Mouse (Mus musculus): ENCODE results near the gene Nfyb. TPM values are rescaled to one million over a fixed set of nuclear protein-coding genes. Genes with fewer than 3 reads are reported as not detected.
A peak's percentile ranks its signal among the peaks of the same experiment; 100 is the strongest.

The Nfyb gene
- polyA plus RNA-seq, 1 experiment from 2014 or later = 42.5 TPM

- Histone ChIP-seq H3K27me3 (ENCODE audit: insufficient read depth, poor library complexity, severe bottlenecking) (no peaks in the 10 kb centered on the region), H3K4me3 (no peak overlapping the region), H3K9me3 (no peaks in the 10 kb centered on the region), H3K4me1 (replicated peaks) (peaks cover 18% of the 10 kb centered on the region), H3K27ac (no peak overlapping the region), H3K36me3 (no peaks in the 10 kb centered on the region)
- DNase-seq (ENCODE audit: low spot score) = no peak
- 53% methylated on average over 12 of the region's 12 CpGs for WGBS
These were observed 32.7 kb upstream of the Nfyb start for GRCm38 (mm10) chr10:82796471-82797118.

- H3K27ac ChIP-seq = no peak overlapping the region
- H3K36me3 ChIP-seq = no peaks in the 10 kb centered on the region
- 53% methylated on average over 8 of the region's 8 CpGs for WGBS
- H3K4me1 ChIP-seq (replicated peaks) = peaks cover 18% of the 10 kb centered on the region
- H3K9me3 ChIP-seq = no peaks in the 10 kb centered on the region
- no peak for DNase-seq (ENCODE audit: low spot score)
- H3K27me3 ChIP-seq (ENCODE audit: insufficient read depth, poor library complexity, severe bottlenecking) = no peaks in the 10 kb centered on the region
- no peak overlapping the region for H3K4me3 ChIP-seq
These were observed 31.8 kb upstream of the Nfyb start for GRCm38 (mm10) chr10:82795767-82796166.

DNA sequence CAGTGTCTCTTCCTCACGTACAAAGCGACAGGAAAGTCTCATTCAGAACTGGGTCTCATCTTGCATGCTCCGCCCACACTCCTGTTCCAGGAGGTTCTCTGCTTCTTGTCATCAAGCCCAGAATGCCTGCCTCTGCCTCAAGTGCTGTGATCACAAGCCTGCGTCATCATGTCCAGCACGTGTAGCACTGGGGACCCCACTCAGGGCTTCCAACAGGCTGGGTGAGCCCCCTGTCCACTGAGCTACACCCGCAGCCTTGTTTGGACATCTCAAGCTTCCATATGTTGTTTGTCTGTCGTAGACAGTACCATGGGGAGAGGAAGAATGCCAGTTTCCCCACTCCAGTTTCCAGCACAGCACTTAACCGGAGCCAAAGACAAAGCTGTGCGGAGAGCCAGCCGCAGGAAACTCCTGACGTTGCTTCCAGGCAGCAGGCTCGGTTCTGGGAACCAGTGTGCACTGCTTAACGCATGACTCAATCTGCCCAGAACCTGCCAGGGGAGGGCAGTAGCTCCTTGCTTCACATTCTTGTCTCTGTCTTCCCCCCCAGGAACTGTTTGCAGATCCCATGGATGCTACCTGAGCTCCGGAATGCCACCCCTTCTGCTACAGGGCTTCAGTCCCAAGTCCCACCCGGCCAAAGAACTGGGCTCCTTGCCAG, 31.3 kb upstream of the Nfyb start:
- WGBS = 44% methylated on average over 15 of the region's 15 CpGs
- Histone ChIP-seq H3K4me3 (no peak overlapping the region), H3K4me1 (replicated peaks) (peaks cover 18% of the 10 kb centered on the region), H3K27ac (no peak overlapping the region), H3K9me3 (no peaks in the 10 kb centered on the region), H3K27me3 (ENCODE audit: insufficient read depth, poor library complexity, severe bottlenecking) (no peaks in the 10 kb centered on the region), H3K36me3 (no peaks in the 10 kb centered on the region)
- DNase-seq (ENCODE audit: low spot score) = no peak

DNA sequence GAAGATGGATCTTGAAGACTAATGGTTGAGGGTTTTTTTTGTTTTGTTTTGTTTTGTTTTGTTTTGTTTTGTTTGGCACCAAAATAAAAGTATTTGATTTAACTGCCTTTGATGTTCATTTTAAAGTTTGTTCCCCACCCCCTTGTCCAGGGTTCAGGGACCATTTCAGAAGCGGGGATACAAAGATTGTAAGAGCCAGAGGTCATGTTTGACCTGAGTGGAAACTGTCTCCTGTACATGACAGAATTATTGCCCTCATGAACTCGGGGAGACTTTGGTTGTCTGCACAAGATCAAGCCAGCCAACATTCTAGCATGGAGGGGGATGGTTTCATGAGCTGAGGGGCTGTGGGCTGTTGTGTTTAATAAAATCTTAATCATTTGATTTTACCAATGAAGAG, 28.4 kb upstream of the Nfyb start:
- Histone ChIP-seq H3K9me3 (no peaks in the 10 kb centered on the region), H3K4me1 (replicated peaks) (peaks cover 18% of the 10 kb centered on the region), H3K4me3 (no peak overlapping the region), H3K27me3 (ENCODE audit: insufficient read depth, poor library complexity, severe bottlenecking) (no peaks in the 10 kb centered on the region), H3K36me3 (no peaks in the 10 kb centered on the region), H3K27ac (no peak overlapping the region)
- WGBS = 83% methylated on average over 2 of the region's 2 CpGs
- no peak for DNase-seq (ENCODE audit: low spot score)

GRCm38 (mm10) chr10:82791713-82792112, 27.8 kb upstream of the Nfyb start:
- H3K9me3 ChIP-seq = no peaks in the 10 kb centered on the region
- no peak overlapping the region for H3K27ac ChIP-seq
- H3K4me3 ChIP-seq = no peak overlapping the region
- H3K27me3 ChIP-seq (ENCODE audit: insufficient read depth, poor library complexity, severe bottlenecking) = no peaks in the 10 kb centered on the region
- DNase-seq (ENCODE audit: low spot score) = no peak
- H3K36me3 ChIP-seq = no peaks in the 10 kb centered on the region
- peaks cover 15% of the 10 kb centered on the region for H3K4me1 ChIP-seq (replicated peaks)
- WGBS = 92% methylated on average over 3 of the region's 3 CpGs

DNA sequence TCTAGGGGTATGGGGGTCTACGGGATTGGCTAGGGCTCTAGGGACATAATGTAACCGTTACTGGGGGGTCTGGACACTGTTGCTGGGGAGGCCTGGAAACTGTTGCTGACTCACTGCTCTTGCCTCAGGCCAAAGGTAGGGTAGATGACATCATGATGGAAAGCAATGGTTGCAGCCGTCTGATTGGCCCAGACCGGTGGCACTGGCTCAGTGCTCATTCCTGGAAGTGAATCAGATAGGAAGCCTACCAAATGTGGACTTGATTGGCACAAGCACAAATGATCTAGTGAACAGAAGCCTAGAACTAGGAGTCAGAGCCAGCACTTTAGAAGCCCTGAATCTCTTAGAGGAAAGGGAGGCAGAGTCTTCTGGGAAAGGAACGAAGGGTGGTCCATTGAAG, 26.6 kb upstream of the Nfyb start:
- WGBS = 90% methylated on average over 5 of the region's 5 CpGs
- H3K27ac ChIP-seq = no peak overlapping the region

GRCm38 (mm10) chr10:82789181-82789580, 25.2 kb upstream of the Nfyb start:
- Histone ChIP-seq H3K4me1 (replicated peaks) (no peaks in the 10 kb centered on the region), H3K36me3 (no peaks in the 10 kb centered on the region), H3K9me3 (no peaks in the 10 kb centered on the region), H3K27me3 (ENCODE audit: insufficient read depth, poor library complexity, severe bottlenecking) (no peaks in the 10 kb centered on the region), H3K27ac (no peak overlapping the region), H3K4me3 (no peak overlapping the region)
- no peak for DNase-seq (ENCODE audit: low spot score)

More for the DNA sequence above, 26.6 kb upstream of the Nfyb start:
- DNase-seq (ENCODE audit: low spot score) = no peak
- Histone ChIP-seq H3K9me3 (no peaks in the 10 kb centered on the region), H3K4me3 (no peak overlapping the region), H3K27me3 (ENCODE audit: insufficient read depth, poor library complexity, severe bottlenecking) (no peaks in the 10 kb centered on the region), H3K36me3 (no peaks in the 10 kb centered on the region), H3K4me1 (replicated peaks) (peaks cover 5% of the 10 kb centered on the region; the same call in 1 of the 2 replicates)

DNA sequence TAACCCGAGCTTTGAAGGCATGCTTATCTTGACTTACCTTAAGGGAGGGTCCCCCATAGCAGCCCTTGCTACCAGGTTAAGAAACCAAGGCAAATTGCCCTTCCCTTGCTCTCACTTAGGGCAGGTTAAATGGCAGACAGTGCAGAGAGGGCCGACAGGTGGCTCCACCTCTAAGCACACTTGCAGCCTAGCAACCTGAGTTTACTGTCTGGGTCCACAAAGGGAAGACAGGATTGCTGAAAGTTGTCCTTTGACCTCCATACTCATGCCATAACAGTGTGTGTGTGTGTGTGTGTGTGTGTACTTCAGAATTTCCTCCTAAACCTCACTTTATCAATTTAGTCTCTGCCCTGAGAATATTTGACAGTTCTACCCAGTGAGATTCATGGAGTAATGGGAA, 18.5 kb upstream of the Nfyb start:
- 43% methylated on average over 2 of the region's 2 CpGs for WGBS
- H3K36me3 ChIP-seq = no peaks in the 10 kb centered on the region
- no peaks in the 10 kb centered on the region for H3K27me3 ChIP-seq (ENCODE audit: insufficient read depth, poor library complexity, severe bottlenecking)
- peaks cover 6% of the 10 kb centered on the region for H3K4me1 ChIP-seq (replicated peaks)
- no peak overlapping the region for H3K27ac ChIP-seq
- no peaks in the 10 kb centered on the region for H3K9me3 ChIP-seq
- H3K4me3 ChIP-seq = no peak overlapping the region
- no peak for DNase-seq (ENCODE audit: low spot score)

DNA sequence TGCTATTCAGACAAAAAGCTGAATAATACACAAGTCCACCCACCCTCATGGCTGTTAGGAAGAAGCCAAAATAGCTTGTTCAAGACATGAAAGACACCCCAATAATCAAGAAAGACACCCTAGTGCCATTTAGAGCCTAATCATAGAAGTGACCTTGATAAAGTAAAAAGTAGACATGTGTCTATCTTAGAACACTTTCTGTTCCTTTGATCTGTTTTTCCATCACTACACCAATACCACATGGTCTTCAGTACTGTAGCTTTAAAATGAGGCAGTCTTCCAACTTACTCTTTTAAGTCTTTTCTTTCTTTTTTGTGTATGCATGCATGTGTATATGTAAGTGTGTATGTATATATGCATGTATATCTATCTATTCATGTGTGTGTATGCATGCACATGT, 16.9 kb upstream of the Nfyb start:
- no peaks in the 10 kb centered on the region for H3K36me3 ChIP-seq
- no peaks in the 10 kb centered on the region for H3K9me3 ChIP-seq
- H3K27ac ChIP-seq = no peak overlapping the region
- H3K4me3 ChIP-seq = no peak overlapping the region
- no peaks in the 10 kb centered on the region for H3K27me3 ChIP-seq (ENCODE audit: insufficient read depth, poor library complexity, severe bottlenecking)
- no peak for DNase-seq (ENCODE audit: low spot score)
- peaks cover 7% of the 10 kb centered on the region for H3K4me1 ChIP-seq (replicated peaks)

DNA sequence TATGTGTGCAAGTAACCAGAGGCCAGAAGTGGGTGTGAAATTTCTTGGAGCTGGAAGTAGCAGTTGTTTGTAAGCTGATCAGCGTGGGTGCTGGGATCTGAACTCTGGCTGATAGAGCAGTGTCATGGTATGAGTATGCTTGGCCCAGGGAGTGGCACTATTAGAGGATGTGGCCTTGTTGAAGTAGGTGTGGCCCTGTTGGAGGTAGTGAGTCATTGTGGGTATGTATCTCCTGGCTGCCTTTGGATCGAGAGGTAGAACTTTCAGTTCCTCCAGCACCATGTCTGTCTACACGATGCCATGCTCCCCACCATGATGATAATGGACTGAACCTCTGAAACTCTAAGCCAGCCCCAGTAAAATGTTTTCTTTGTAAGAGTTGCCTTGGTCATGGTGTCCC, 16.4 kb upstream of the Nfyb start:
- 96% methylated on average over 3 of the region's 3 CpGs for WGBS
- H3K9me3 ChIP-seq = no peaks in the 10 kb centered on the region
- H3K27ac ChIP-seq = no peak overlapping the region
- DNase-seq (ENCODE audit: low spot score) = no peak
- H3K4me1 ChIP-seq (replicated peaks) = peaks cover 7% of the 10 kb centered on the region
- H3K36me3 ChIP-seq = no peaks in the 10 kb centered on the region
- H3K4me3 ChIP-seq = no peak overlapping the region
- H3K27me3 ChIP-seq (ENCODE audit: insufficient read depth, poor library complexity, severe bottlenecking) = no peaks in the 10 kb centered on the region

DNA sequence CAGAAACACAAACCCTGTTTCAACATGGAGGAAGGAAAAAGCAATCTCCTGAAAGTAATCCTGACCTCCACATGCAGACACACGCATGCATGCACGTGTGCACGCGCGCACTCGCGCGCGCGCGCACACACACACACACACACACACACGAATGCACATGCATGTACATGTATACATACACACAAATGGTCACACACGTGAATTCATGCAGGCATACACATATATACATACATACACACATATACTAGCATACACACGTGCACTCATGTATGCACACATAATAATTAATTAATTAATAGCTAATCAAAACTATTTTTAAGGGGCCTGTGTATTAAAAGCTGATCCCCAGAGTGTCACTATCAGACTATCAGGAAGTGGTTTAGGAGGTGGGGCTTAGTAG, 15.9 kb upstream of the Nfyb start:
- 96% methylated on average over 14 of the region's 14 CpGs for WGBS

DNA sequence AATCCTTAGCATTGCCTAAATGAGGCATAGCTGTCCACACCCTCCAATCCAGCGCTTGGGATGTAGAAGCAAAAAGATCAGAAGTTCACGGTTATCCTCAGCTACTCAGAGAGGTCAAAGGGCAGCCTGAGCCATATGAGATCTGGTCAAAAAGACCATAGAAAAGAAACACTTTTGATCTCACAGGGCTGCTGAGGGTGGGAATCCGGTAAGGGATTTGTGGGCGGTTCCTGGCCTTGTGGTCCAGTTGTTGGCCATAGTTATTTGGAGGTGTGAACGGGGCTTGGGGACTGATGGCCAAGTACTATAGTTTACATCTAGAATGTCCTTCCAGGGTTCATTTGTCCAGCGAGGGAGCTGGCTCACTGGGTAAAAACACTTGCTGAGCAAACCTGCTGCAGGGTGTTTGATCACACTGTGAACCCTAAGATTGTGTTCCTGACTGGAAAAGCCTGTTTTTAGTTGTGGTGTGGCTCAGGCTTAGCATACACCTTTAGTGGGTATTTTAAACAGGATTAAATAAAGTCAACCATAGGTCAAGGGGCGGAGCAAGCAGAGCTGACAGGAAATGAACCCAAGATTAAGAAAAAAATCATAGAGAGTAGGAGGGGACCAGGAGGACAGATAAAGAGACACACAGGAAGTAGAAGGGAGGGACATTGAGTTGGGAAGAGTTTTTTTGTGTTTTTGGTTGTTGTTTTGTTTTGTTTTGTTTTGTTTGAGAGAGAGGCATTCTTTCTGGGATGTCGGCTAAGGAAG, 15.0 kb upstream of the Nfyb start:
- Histone ChIP-seq H3K27ac (no peak overlapping the region), H3K9me3 (no peaks in the 10 kb centered on the region), H3K36me3 (no peaks in the 10 kb centered on the region), H3K27me3 (ENCODE audit: insufficient read depth, poor library complexity, severe bottlenecking) (no peaks in the 10 kb centered on the region), H3K4me3 (no peak overlapping the region), H3K4me1 (replicated peaks) (peaks cover 7% of the 10 kb centered on the region)
- WGBS = 76% methylated on average over 8 of the region's 8 CpGs
- DNase-seq (ENCODE audit: low spot score) = no peak

More for the DNA sequence above, 15.9 kb upstream of the Nfyb start:
- DNase-seq (ENCODE audit: low spot score) = no peak
- Histone ChIP-seq H3K9me3 (no peaks in the 10 kb centered on the region), H3K4me1 (replicated peaks) (peaks cover 7% of the 10 kb centered on the region), H3K36me3 (no peaks in the 10 kb centered on the region), H3K27ac (no peak overlapping the region), H3K4me3 (no peak overlapping the region), H3K27me3 (ENCODE audit: insufficient read depth, poor library complexity, severe bottlenecking) (no peaks in the 10 kb centered on the region)

GRCm38 (mm10) chr10:82777886-82778285, 13.9 kb upstream of the Nfyb start:
- 0 out of 2 replicates have a peak overlapping the region, but pooled peaks have one; percentile 46 for H3K27ac ChIP-seq
- WGBS = 32% methylated on average over 13 of the region's 13 CpGs

More at GRCm38 (mm10) chr10:82777886-82778285, 13.9 kb upstream of the Nfyb start:
- no peaks in the 10 kb centered on the region for H3K36me3 ChIP-seq
- peaks cover 4% of the 10 kb centered on the region; the same call in 1 of the 2 replicates for H3K9me3 ChIP-seq
- H3K4me1 ChIP-seq (replicated peaks) = peaks cover 7% of the 10 kb centered on the region
- H3K4me3 ChIP-seq = no peak overlapping the region
- DNase-seq (ENCODE audit: low spot score) = no peak
- no peaks in the 10 kb centered on the region for H3K27me3 ChIP-seq (ENCODE audit: insufficient read depth, poor library complexity, severe bottlenecking)

Data from hindbrain, embryonic 10.5 days (tissue).